Mouse (Mus musculus): Measurements from ENCODE around the gene Tgfb1. TPM values are rescaled to one million over a fixed set of nuclear protein-coding genes. Genes with fewer than 3 reads are reported as not detected.

Gene Tgfb1
- polyA plus RNA-seq, 1 experiment from 2014 or later: 3.9 TPM

DNA sequence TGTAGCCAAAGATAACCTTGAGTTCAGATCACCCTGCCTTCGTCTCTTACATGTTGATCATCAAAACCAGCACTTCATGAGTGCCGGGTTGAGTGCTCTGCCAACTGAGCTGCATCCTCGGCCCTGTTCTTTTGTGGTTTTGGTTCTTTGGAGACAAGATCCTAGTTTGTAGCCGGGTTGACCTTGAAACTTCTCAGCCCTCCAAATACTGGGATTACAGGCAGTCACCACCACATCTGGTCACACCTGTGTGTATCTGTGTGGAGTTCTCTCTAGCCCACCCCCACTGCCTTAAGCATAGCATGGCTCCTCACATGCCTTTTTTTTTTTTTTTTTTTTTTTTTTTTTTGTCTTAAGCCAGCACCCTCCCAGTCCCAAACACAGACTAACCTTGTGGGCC lies 16.7 kb upstream of the Tgfb1 start:
- Histone ChIP-seq H3K4me3 (ENCODE audit: low read depth, low read length) (no peak overlapping the region), H3K4me2 (ENCODE audit: low read depth, low read length) (no peak overlapping the region), H3K36me3 (ENCODE audit: control insufficient read depth, insufficient read depth, low read length) (peaks cover 18% of the 10 kb centered on the region), H3K27me3 (replicated peaks; ENCODE audit: control insufficient read depth, insufficient read depth, low read length) (peaks cover 22% of the 10 kb centered on the region), H3K4me1 (ENCODE audit: control insufficient read depth, insufficient read depth, low read length) (no peaks in the 10 kb centered on the region), H3K27ac (replicated peaks; ENCODE audit: low read depth, low read length) (no peak overlapping the region), H3K9me3 (ENCODE audit: control insufficient read depth, low read length) (no peaks in the 10 kb centered on the region), H3K9ac (ENCODE audit: low read depth, low read length) (no peak overlapping the region)
- ATAC-seq (ENCODE audit: low read depth): no peak
- DNase-seq (ENCODE audit: low spot score): no peak
- WGBS: 87% methylated on average over 4 of the region's 4 CpGs

DNA sequence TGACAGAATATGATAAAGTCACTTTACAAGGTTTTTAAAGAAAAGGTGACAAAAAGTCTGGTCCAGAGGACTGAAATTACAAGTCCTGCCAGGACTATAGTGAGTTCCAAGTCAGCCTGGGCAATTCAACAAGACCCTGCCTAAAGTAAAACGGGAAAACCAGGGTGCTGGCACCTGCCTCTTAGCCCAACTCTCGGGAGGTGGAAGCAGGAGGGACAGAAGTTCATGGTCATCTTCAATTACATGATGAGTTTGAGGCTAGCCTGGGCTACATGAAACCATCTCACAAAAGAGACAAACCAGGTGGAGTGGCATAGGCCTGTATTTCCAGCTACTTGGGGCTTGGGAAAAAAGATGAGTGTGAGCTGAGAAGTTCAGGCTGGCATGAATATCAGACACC lies 15.1 kb upstream of the Tgfb1 start:
- no peak overlapping the region for H3K4me3 ChIP-seq (ENCODE audit: low read depth, low read length)
- H3K36me3 ChIP-seq (ENCODE audit: control insufficient read depth, insufficient read depth, low read length): peaks cover 16% of the 10 kb centered on the region; the same call in 1 of the 2 replicates
- H3K9me3 ChIP-seq (ENCODE audit: control insufficient read depth, low read length): no peaks in the 10 kb centered on the region
- 79% methylated on average over 2 of the region's 2 CpGs for whole genome bisulfite sequencing
- ATAC-seq (ENCODE audit: low read depth) (no peak), DNase-seq (ENCODE audit: low spot score) (no peak)
- no peak overlapping the region for H3K9ac ChIP-seq (ENCODE audit: low read depth, low read length)
- peaks cover 34% of the 10 kb centered on the region for H3K27me3 ChIP-seq (replicated peaks; ENCODE audit: control insufficient read depth, insufficient read depth, low read length)
- no peak overlapping the region for H3K4me2 ChIP-seq (ENCODE audit: low read depth, low read length)
- peaks cover 4% of the 10 kb centered on the region; the same call in 1 of the 2 replicates for H3K4me1 ChIP-seq (ENCODE audit: control insufficient read depth, insufficient read depth, low read length)
- no peak overlapping the region for H3K27ac ChIP-seq (replicated peaks; ENCODE audit: low read depth, low read length)

DNA sequence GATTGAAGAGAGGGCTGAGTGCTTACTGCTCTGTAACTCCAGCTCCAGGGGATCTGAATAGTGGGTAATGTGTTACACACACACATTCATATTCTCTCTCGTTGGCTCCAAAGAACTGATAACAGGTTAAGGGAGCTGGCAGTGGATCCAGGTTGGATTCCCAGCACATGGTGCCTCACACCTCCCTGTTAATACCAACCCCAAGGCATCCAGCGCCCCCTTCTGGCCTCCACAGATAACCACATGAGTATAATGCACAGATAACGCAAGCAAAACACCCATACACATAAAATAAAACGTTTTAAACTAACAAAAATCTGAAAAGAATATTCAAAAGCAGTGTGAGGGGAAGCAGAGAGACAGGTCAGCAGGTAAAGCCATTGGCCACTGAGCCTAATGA lies 14.4 kb upstream of the Tgfb1 start:
- Histone ChIP-seq H3K4me2 (ENCODE audit: low read depth, low read length) (no peak overlapping the region), H3K9ac (ENCODE audit: low read depth, low read length) (no peak overlapping the region), H3K4me3 (ENCODE audit: low read depth, low read length) (no peak overlapping the region), H3K27ac (replicated peaks; ENCODE audit: low read depth, low read length) (no peak overlapping the region), H3K4me1 (ENCODE audit: control insufficient read depth, insufficient read depth, low read length) (peaks cover 4% of the 10 kb centered on the region; the same call in 1 of the 2 replicates), H3K9me3 (ENCODE audit: control insufficient read depth, low read length) (no peaks in the 10 kb centered on the region), H3K27me3 (replicated peaks; ENCODE audit: control insufficient read depth, insufficient read depth, low read length) (peaks cover 36% of the 10 kb centered on the region), H3K36me3 (ENCODE audit: control insufficient read depth, insufficient read depth, low read length) (peaks cover 16% of the 10 kb centered on the region; the same call in 1 of the 2 replicates)
- ATAC-seq (ENCODE audit: low read depth) (no peak), DNase-seq (ENCODE audit: low spot score) (no peak)
- WGBS: 51% methylated on average over 4 of the region's 4 CpGs

DNA sequence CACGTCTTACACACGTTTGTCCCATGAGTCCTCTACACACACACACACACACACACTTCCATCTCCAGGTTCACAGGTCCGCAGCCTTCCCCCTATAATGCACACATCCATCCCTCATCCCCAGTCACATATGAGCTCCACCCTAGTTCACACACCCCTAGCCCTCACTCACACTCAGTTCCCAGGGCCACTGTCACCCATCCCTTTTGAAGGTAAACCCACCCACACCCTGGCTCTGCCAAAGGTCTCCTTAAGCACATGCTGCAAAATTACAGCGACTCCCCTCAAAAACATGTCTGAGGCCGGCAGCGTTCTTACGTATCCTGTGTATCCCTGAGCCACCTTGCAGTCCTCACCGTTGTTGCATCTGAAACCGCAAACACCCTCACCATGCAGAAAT lies 12.5 kb upstream of the Tgfb1 start:
- 24% methylated on average over 9 of the region's 9 CpGs for WGBS
- H3K27ac ChIP-seq (replicated peaks; ENCODE audit: low read depth, low read length): no peak overlapping the region
- no peak for ATAC-seq (ENCODE audit: low read depth)
- no peak for DNase-seq (ENCODE audit: low spot score)
- peak overlapping the region; percentile 49; the same call in 1 of the 2 replicates for H3K4me2 ChIP-seq (ENCODE audit: low read depth, low read length)
- H3K9me3 ChIP-seq (ENCODE audit: control insufficient read depth, low read length): no peaks in the 10 kb centered on the region
- no peak overlapping the region for H3K9ac ChIP-seq (ENCODE audit: low read depth, low read length)
- peaks cover 4% of the 10 kb centered on the region; the same call in 1 of the 2 replicates for H3K4me1 ChIP-seq (ENCODE audit: control insufficient read depth, insufficient read depth, low read length)
- H3K27me3 ChIP-seq (replicated peaks; ENCODE audit: control insufficient read depth, insufficient read depth, low read length): peaks cover 36% of the 10 kb centered on the region
- peaks cover under 1% of the 10 kb centered on the region; the same call in 1 of the 2 replicates for H3K36me3 ChIP-seq (ENCODE audit: control insufficient read depth, insufficient read depth, low read length)
- peak overlapping the region; percentile 28 for H3K4me3 ChIP-seq (ENCODE audit: low read depth, low read length)

DNA sequence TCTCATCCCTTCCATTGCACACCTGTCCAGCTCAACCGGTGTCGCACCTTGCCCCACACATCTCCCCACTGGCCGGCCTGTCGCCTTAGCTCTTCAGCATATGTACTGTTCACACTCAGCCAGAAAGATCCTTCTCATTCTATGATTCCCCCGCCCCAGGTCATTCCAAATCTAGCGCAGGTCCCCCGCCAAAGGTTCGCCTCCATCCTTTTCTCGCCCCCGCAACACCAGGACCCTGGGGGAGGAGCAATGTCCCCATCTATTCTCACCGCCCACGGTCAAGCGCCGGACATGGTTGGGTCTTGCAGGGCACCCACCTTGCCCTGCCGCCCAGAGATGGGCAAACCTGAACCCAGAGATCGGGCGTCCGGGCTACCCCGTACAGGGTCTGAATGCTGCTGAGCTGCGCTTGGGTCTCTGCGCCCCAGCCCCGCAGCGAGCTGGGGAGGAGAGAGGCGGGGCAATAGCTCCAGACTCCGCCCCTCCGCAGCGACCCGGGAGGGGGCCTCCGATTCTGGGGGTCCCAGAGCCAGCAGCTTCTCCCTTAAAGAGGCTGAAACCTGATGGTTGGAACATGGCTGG lies 12.0 kb upstream of the Tgfb1 start, which contains the start of gene Tmem91:
Gene Tmem91, minus strand, starts transcription at position 448 of the 582 bp plus-strand sequence.
- Histone ChIP-seq H3K4me1 (ENCODE audit: control insufficient read depth, insufficient read depth, low read length) (peaks cover 4% of the 10 kb centered on the region; the same call in 1 of the 2 replicates), H3K4me2 (ENCODE audit: low read depth, low read length) (peak within 1 kb of the TSS; percentile 49), H3K9ac (ENCODE audit: low read depth, low read length) (peak within 1 kb of the TSS; percentile 32), H3K36me3 (ENCODE audit: control insufficient read depth, insufficient read depth, low read length) (no peaks in the 10 kb centered on the region), H3K4me3 (ENCODE audit: low read depth, low read length) (peak within 1 kb of the TSS; percentile 28), H3K27me3 (replicated peaks; ENCODE audit: control insufficient read depth, insufficient read depth, low read length) (peaks cover 36% of the 10 kb centered on the region), H3K9me3 (ENCODE audit: control insufficient read depth, low read length) (no peaks in the 10 kb centered on the region), H3K27ac (replicated peaks; ENCODE audit: low read depth, low read length) (no peak within 1 kb of the TSS)
- DNase-seq (ENCODE audit: low spot score) (no peak), ATAC-seq (ENCODE audit: low read depth) (peak; percentile 35; the same call in 1 of the 2 replicates)
- 2% methylated on average over 24 of the region's 29 CpGs for WGBS

DNA sequence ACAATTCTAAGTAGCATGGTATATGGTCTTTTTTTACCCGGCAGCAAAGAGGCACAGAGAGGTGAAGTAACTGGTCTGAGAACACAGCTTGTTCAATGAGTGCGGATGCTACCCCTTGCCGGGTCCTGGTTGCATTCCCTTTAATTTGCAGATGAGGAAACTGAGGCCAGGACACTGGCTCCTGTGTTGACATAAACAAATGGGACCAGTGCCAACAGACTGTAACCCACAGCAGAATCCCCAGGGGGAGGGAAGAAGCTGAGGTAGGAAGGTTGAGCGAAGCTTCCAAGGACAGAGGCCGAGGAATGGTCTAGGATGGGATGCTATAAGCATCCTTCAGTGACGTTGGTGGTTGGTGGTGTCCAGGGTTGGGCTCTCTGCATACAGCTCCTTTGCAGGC lies 11.4 kb upstream of the Tgfb1 start:
- no peak overlapping the region for H3K27ac ChIP-seq (replicated peaks; ENCODE audit: low read depth, low read length)
- 0 out of 2 replicates have a peak overlapping the region, but pooled peaks have one; percentile 28 for H3K4me3 ChIP-seq (ENCODE audit: low read depth, low read length)
- WGBS: 41% methylated on average over 6 of the region's 6 CpGs
- no peaks in the 10 kb centered on the region for H3K9me3 ChIP-seq (ENCODE audit: control insufficient read depth, low read length)
- H3K9ac ChIP-seq (ENCODE audit: low read depth, low read length): no peak overlapping the region; the same call in 1 of the 2 replicates
- peaks cover 10% of the 10 kb centered on the region; the same call in 1 of the 2 replicates for H3K4me1 ChIP-seq (ENCODE audit: control insufficient read depth, insufficient read depth, low read length)
- no peaks in the 10 kb centered on the region for H3K36me3 ChIP-seq (ENCODE audit: control insufficient read depth, insufficient read depth, low read length)
- H3K4me2 ChIP-seq (ENCODE audit: low read depth, low read length): peak overlapping the region; percentile 49; the same call in 1 of the 2 replicates
- peaks cover 36% of the 10 kb centered on the region for H3K27me3 ChIP-seq (replicated peaks; ENCODE audit: control insufficient read depth, insufficient read depth, low read length)
- DNase-seq (ENCODE audit: low spot score) (no peak), ATAC-seq (ENCODE audit: low read depth) (no peak)

DNA sequence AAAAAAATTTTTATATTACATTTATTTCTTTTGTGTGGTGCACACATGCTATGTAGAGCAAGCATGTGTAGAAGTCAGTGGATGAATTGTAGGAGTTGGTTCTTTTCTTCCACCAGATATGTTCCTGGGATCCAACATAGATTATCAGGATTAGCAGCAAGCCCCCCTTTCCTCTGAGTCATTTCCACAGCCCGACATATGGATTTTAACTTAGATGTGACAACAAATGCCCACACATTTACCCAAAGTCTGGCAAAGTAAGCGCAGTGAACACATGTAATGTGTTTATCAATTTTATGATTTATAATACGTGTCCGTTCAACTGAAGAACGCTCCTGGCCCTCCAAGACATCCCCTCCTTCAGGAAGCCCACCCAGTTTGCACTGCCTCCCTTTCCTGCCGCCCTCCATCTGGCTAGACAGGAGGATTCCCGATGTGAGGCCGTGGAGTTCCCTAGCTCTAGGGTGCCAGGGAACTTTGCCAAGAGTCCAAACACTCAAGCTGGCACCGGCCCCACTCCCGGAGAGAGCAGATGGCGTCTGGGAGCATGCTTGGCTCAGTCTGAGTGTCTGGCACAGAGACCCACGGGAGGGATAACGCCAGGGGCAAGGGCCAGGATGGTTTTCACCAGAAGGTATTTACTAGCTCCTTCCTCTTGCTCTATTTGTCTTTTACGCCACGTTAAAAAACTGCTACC lies 10.6 kb upstream of the Tgfb1 start:
- Histone ChIP-seq H3K27ac (replicated peaks; ENCODE audit: low read depth, low read length) (no peak overlapping the region), H3K27me3 (replicated peaks; ENCODE audit: control insufficient read depth, insufficient read depth, low read length) (peaks cover 36% of the 10 kb centered on the region), H3K9me3 (ENCODE audit: control insufficient read depth, low read length) (no peaks in the 10 kb centered on the region), H3K4me3 (ENCODE audit: low read depth, low read length) (no peak overlapping the region), H3K36me3 (ENCODE audit: control insufficient read depth, insufficient read depth, low read length) (no peaks in the 10 kb centered on the region), H3K4me1 (ENCODE audit: control insufficient read depth, insufficient read depth, low read length) (peaks cover 12% of the 10 kb centered on the region; the same call in 1 of the 2 replicates), H3K4me2 (ENCODE audit: low read depth, low read length) (0 out of 2 replicates have a peak overlapping the region, but pooled peaks have one; percentile 4), H3K9ac (ENCODE audit: low read depth, low read length) (no peak overlapping the region)
- peak; percentile 79 for DNase-seq (ENCODE audit: low spot score)
- WGBS: 53% methylated on average over 15 of the region's 15 CpGs
- peak; percentile 19; the same call in 1 of the 2 replicates for ATAC-seq (ENCODE audit: low read depth)

DNA sequence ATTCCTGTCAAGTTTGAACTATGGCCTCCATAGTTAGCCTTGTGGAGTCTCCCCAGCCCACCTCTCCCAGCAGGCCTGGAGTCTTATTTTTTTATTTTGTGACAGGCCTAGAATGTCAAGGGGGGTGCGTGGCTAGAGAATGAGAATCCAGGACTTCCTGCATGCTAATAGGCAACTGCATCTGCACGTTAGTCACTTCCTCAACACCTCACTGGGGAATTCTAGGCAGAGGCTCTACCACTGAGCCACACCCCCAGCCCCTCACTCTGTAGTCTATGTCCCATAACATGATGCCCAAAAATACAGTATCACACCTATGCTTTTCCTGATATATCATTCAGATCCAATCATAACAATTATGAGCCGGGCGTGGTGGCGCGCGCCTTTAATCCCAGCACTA lies 9.8 kb upstream of the Tgfb1 start:
- Histone ChIP-seq H3K4me2 (ENCODE audit: low read depth, low read length) (no peak overlapping the region), H3K27ac (replicated peaks; ENCODE audit: low read depth, low read length) (no peak overlapping the region), H3K36me3 (ENCODE audit: control insufficient read depth, insufficient read depth, low read length) (no peaks in the 10 kb centered on the region), H3K9me3 (ENCODE audit: control insufficient read depth, low read length) (no peaks in the 10 kb centered on the region), H3K9ac (ENCODE audit: low read depth, low read length) (no peak overlapping the region), H3K4me3 (ENCODE audit: low read depth, low read length) (no peak overlapping the region), H3K4me1 (ENCODE audit: control insufficient read depth, insufficient read depth, low read length) (peaks cover 15% of the 10 kb centered on the region; the same call in 1 of the 2 replicates), H3K27me3 (replicated peaks; ENCODE audit: control insufficient read depth, insufficient read depth, low read length) (peaks cover 36% of the 10 kb centered on the region)
- ATAC-seq (ENCODE audit: low read depth) (no peak), DNase-seq (ENCODE audit: low spot score) (no peak)
- WGBS: 91% methylated on average over 7 of the region's 7 CpGs
